Mouse (Mus musculus) lung, adult 2 months (tissue): ENCODE results near the gene Tdrd5.

Experiments
- CTCF ChIP-seq: fragments of 200-500 bp; IDR thresholded peaks from 2 replicates; pipeline ENCODE4 v1.5.1; 2011; ENCODE audit warnings: mild to moderate bottlenecking, low read length, control low read depth; ENCODE audit not compliant: insufficient read depth
- POLR2A ChIP-seq: fragments of 200-500 bp; IDR thresholded peaks from 2 replicates; pipeline ENCODE4 v1.6.1; 2011; ENCODE audit warnings: low read depth, mild to moderate bottlenecking, control low read depth, low read length, borderline replicate concordance; ENCODE audit errors: extremely low read depth

DNA sequence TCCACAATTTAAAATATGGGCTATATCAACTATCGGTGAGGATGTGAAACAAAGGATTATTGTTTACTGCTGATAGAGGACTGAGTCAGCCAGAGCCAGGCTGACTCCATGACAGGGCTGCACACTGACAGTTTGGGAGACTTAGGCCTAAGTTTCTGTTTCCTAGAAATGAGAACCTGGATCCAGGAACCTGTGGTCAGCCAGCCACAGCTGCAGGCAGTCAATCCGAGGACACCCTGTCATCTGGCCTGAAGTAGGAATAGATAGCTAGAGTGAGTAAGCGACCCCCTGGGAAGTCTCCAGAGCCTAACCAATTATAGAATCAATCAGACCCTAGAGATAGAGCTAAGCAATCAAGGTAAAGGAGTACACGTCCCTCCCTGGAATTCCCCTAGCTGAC, 41.0 kb upstream of the Tdrd5 start:
- TF ChIP-seq POLR2A = no peak
- TF ChIP-seq CTCF = no peak
